Mouse (Mus musculus) kidney, adult 2 months (tissue): ENCODE results near the gene Helz2.

ENCODE experiments used
- CTCF ChIP-seq: fragments of 200-500 bp; conservative IDR thresholded peaks from 2 replicates; pipeline ENCODE4 v1.5.1; 2011; ENCODE audit warnings: low read depth, mild to moderate bottlenecking, control low read depth, low read length, moderate library complexity, mixed read lengths; ENCODE audit not compliant: insufficient read depth, insufficient read length
- POLR2A ChIP-seq: fragments of 200-500 bp; IDR thresholded peaks from one replicate; pipeline ENCODE4 v1.6.1; 2011; ENCODE audit warnings: low read depth, low read length, control low read depth

- TF ChIP-seq POLR2A (no peak), CTCF (no peak)
Measured at GRCm38 (mm10) chr2:181228335-181228734, 13.5 kb downstream of the Helz2 start.
